Mouse (Mus musculus): Measurements from ENCODE around the gene Kctd6. TPM values are rescaled to one million over a fixed set of nuclear protein-coding genes. Genes with fewer than 3 reads are reported as not detected.
"Not testable (repeated sequence)": the region's sequence is repeated elsewhere in the genome, so short reads cannot be mapped to it uniquely, and the experiment has no call there.

Kctd6 gene
- polyA plus RNA-seq, 1 experiment from 2014 or later, result 7.4 TPM

GRCm38 (mm10) chr14:8259166-8259565 is 45.2 kb downstream of the Kctd6 start, which contains the start of gene Acox2:
Gene Acox2 (minus strand): TSS chr14:8259353.
- WGBS (ENCODE audit: insufficient replicate concordance), result 79% methylated on average over 3 of the region's 3 CpGs
- no peak for ATAC-seq (replicated peaks; ENCODE audit: insufficient number of reproducible peaks, low FRiP score, low TSS enrichment)
- Histone ChIP-seq H3K9ac (ENCODE audit: low read depth, low read length) (peak within 1 kb of the TSS; percentile 28; the same call in 1 of the 2 replicates), H3K27ac (ENCODE audit: low read depth, low read length) (no peak within 1 kb of the TSS), H3K36me3 (ENCODE audit: control insufficient read depth, insufficient read depth, low read length) (no peaks in the 10 kb centered on the region), H3K4me1 (ENCODE audit: control insufficient read depth, insufficient read depth, low read length) (peaks cover 2% of the 10 kb centered on the region; the same call in 1 of the 2 replicates), H3K4me3 (ENCODE audit: low read depth, low read length) (no peak within 1 kb of the TSS), H3K9me3 (replicated peaks; ENCODE audit: control insufficient read depth, low read length) (no peaks in the 10 kb centered on the region), H3K4me2 (no peak within 1 kb of the TSS), H3K27me3 (ENCODE audit: control insufficient read depth, insufficient read depth, low read length) (no peaks in the 10 kb centered on the region)

- Histone ChIP-seq H3K4me3 (ENCODE audit: low read depth, low read length) (no peak overlapping the region), H3K27me3 (ENCODE audit: control insufficient read depth, insufficient read depth, low read length) (no peaks in the 10 kb centered on the region), H3K27ac (ENCODE audit: low read depth, low read length) (no peak overlapping the region), H3K4me1 (ENCODE audit: control insufficient read depth, insufficient read depth, low read length) (no peaks in the 10 kb centered on the region), H3K36me3 (ENCODE audit: control insufficient read depth, insufficient read depth, low read length) (no peaks in the 10 kb centered on the region), H3K9me3 (replicated peaks; ENCODE audit: control insufficient read depth, low read length) (no peaks in the 10 kb centered on the region), H3K4me2 (no peak overlapping the region), H3K9ac (ENCODE audit: low read depth, low read length) (no peak overlapping the region)
- no peak for ATAC-seq (replicated peaks; ENCODE audit: insufficient number of reproducible peaks, low FRiP score, low TSS enrichment)
- 76% methylated on average over 5 of the region's 5 CpGs for WGBS (ENCODE audit: insufficient replicate concordance)
These were observed 46.3 kb downstream of the Kctd6 start for GRCm38 (mm10) chr14:8260214-8260613.

- Histone ChIP-seq H3K9me3 (replicated peaks; ENCODE audit: control insufficient read depth, low read length) (no peaks in the 10 kb centered on the region), H3K36me3 (ENCODE audit: control insufficient read depth, insufficient read depth, low read length) (no peaks in the 10 kb centered on the region), H3K27me3 (ENCODE audit: control insufficient read depth, insufficient read depth, low read length) (no peaks in the 10 kb centered on the region), H3K4me2 (no peak overlapping the region), H3K4me3 (ENCODE audit: low read depth, low read length) (no peak overlapping the region), H3K9ac (ENCODE audit: low read depth, low read length) (no peak overlapping the region), H3K4me1 (ENCODE audit: control insufficient read depth, insufficient read depth, low read length) (no peaks in the 10 kb centered on the region), H3K27ac (ENCODE audit: low read depth, low read length) (no peak overlapping the region)
- 39% methylated on average over 1 of the region's 1 CpGs for WGBS (ENCODE audit: insufficient replicate concordance)
- no peak for ATAC-seq (replicated peaks; ENCODE audit: insufficient number of reproducible peaks, low FRiP score, low TSS enrichment)
These were observed 48.3 kb downstream of the Kctd6 start for GRCm38 (mm10) chr14:8262242-8262641.

GRCm38 (mm10) chr14:8264378-8264777 is 50.4 kb downstream of the Kctd6 start:
- Histone ChIP-seq H3K4me2 (no peak overlapping the region), H3K27me3 (ENCODE audit: control insufficient read depth, insufficient read depth, low read length) (no peaks in the 10 kb centered on the region), H3K36me3 (ENCODE audit: control insufficient read depth, insufficient read depth, low read length) (no peaks in the 10 kb centered on the region), H3K4me1 (ENCODE audit: control insufficient read depth, insufficient read depth, low read length) (no peaks in the 10 kb centered on the region), H3K27ac (ENCODE audit: low read depth, low read length) (no peak overlapping the region), H3K4me3 (ENCODE audit: low read depth, low read length) (no peak overlapping the region), H3K9me3 (replicated peaks; ENCODE audit: control insufficient read depth, low read length) (no peaks in the 10 kb centered on the region), H3K9ac (ENCODE audit: low read depth, low read length) (no peak overlapping the region)
- 85% methylated on average over 1 of the region's 1 CpGs for WGBS (ENCODE audit: insufficient replicate concordance)
- no peak for ATAC-seq (replicated peaks; ENCODE audit: insufficient number of reproducible peaks, low FRiP score, low TSS enrichment)

- not testable (repeated sequence) for H3K4me1 ChIP-seq (ENCODE audit: control insufficient read depth, insufficient read depth, low read length); H3K4me3 ChIP-seq (ENCODE audit: low read depth, low read length); H3K36me3 ChIP-seq (ENCODE audit: control insufficient read depth, insufficient read depth, low read length); H3K4me2 ChIP-seq; ATAC-seq (replicated peaks; ENCODE audit: insufficient number of reproducible peaks, low FRiP score, low TSS enrichment); H3K9ac ChIP-seq (ENCODE audit: low read depth, low read length); H3K27me3 ChIP-seq (ENCODE audit: control insufficient read depth, insufficient read depth, low read length); H3K27ac ChIP-seq (ENCODE audit: low read depth, low read length); H3K9me3 ChIP-seq (replicated peaks; ENCODE audit: control insufficient read depth, low read length)
- 79% methylated on average over 8 of the region's 8 CpGs for WGBS (ENCODE audit: insufficient replicate concordance)
These were observed 57.3 kb downstream of the Kctd6 start for GRCm38 (mm10) chr14:8271281-8271680.

Other genes with a start within 250 kb of the Kctd6 start
- gene Dnase1l3, start 219.6 kb upstream of the Kctd6 start, polyA plus RNA-seq (2014; fragmentation: Nextera tagmentation; extraction: Ambion mirVana), result 0.06 TPM in 1 of 2 replicates, not detected in the other
- 9.4 and 10.2 TPM in 2 replicates for gene Abhd6, start 211.2 kb upstream of the Kctd6 start, polyA plus RNA-seq (2014; fragmentation: Nextera tagmentation; extraction: Ambion mirVana)
- 40.0 and 43.5 TPM in 2 replicates for gene Rpp14, start 133.8 kb upstream of the Kctd6 start, polyA plus RNA-seq (2014; fragmentation: Nextera tagmentation; extraction: Ambion mirVana)
- 26.6 and 28.8 TPM in 2 replicates for gene Pxk, start 115.9 kb upstream of the Kctd6 start, polyA plus RNA-seq (2014; fragmentation: Nextera tagmentation; extraction: Ambion mirVana)
- 413 and 460 TPM in 2 replicates for gene Pdhb, start 41.1 kb upstream of the Kctd6 start, polyA plus RNA-seq (2014; fragmentation: Nextera tagmentation; extraction: Ambion mirVana)
- 0.42 and 0.52 TPM in 2 replicates for gene Acox2, start 45.2 kb downstream of the Kctd6 start, polyA plus RNA-seq (2014; fragmentation: Nextera tagmentation; extraction: Ambion mirVana)
- 0.23 and 0.30 TPM in 2 replicates for gene Fam107a, start 103.9 kb downstream of the Kctd6 start, polyA plus RNA-seq (2014; fragmentation: Nextera tagmentation; extraction: Ambion mirVana)
- not detected in 2 replicates for gene Oit1, start 164.6 kb downstream of the Kctd6 start, polyA plus RNA-seq (2014; fragmentation: Nextera tagmentation; extraction: Ambion mirVana)

All from heart, embryonic 11.5 days (tissue).